Mouse (Mus musculus) small intestine, adult 10 weeks (tissue): ENCODE data around the gene Gm1553. TPM values are rescaled to one million over a fixed set of nuclear protein-coding genes. Genes with fewer than 3 reads are reported as not detected.

Source experiments
- polyA plus RNA-seq: library from polyadenylated mRNA; stranded (reverse); fragments of 350-450 nt; fragmentation: Illumina TruSeq; extraction: RNeasy Lipid Tissue Mini Kit (QIAGEN cat#74804); gene quantifications from one replicate; pipeline ENCODE4 v1.2.3, GENCODE M21; 2014; ENCODE audit warnings: low replicate concordance

Gene Gm1553
- not detected for polyA plus RNA-seq

DNA sequence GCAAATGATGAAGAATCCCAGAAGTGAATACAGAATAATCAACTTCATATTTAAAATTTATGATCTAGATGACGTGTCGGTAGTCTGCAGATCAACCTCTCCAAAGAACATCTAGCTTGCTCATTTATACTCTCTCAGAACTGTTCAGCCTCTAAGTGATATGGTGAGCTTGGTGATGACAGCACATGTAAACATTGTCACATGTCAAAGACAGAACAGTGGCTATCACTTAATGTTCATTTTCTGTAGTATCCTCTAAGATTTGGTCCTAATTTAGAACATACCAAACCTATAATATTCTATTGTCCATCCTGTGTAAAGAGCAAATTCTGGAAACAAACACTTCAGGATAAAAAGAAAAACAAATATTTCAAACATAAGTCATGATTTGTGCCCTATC is at the start of gene Gm1553:
Gene Gm1553, minus strand, starts transcription at position 101 of the 400 bp plus-strand sequence.

Other genes starting within 250 kb of the Gm1553 start
- not detected for gene 4932415D10Rik, start 176.0 kb downstream of the Gm1553 start, polyA plus RNA-seq
- gene Gm4924, start 138.4 kb downstream of the Gm1553 start, polyA plus RNA-seq: 9.4 TPM
- gene 1190007I07Rik, start 130.6 kb upstream of the Gm1553 start, polyA plus RNA-seq: 19.6 TPM
- gene Tdg, start 137.2 kb upstream of the Gm1553 start, polyA plus RNA-seq: 47.4 TPM
- gene Glt8d2, start 198.0 kb upstream of the Gm1553 start, polyA plus RNA-seq: 0.45 TPM
- 63.8 TPM for gene Hcfc2, start 203.5 kb upstream of the Gm1553 start, polyA plus RNA-seq